Mouse (Mus musculus) mesoderm, embryonic 11.5 days (tissue): Measurements from ENCODE around the gene Mrgprf.

Experiments
- DNase-seq: peaks from one replicate; pipeline ENCODE4 v3.0.0-alpha.2; 2012; ENCODE audit warnings: low read depth, low spot score

Mrgprf gene

GRCm38 (mm10) chr7:145300321-145301007, at the start of gene Mrgprf:
Gene Mrgprf (plus strand): TSS chr7:145300828.
- DNase-seq, result no peak

GRCm38 (mm10) chr7:145252715-145253476, 47.7 kb upstream of the Mrgprf start:
- peak; percentile 76 for DNase-seq

- no peak for DNase-seq
These were observed 46.5 kb upstream of the Mrgprf start for GRCm38 (mm10) chr7:145253986-145254630.

- no peak for DNase-seq
These were observed 44.5 kb upstream of the Mrgprf start for GRCm38 (mm10) chr7:145256092-145256491.

GRCm38 (mm10) chr7:145264202-145264601, 36.4 kb upstream of the Mrgprf start:
- DNase-seq, result no peak

- no peak for DNase-seq
These were observed 34.6 kb upstream of the Mrgprf start for GRCm38 (mm10) chr7:145266011-145266410.

GRCm38 (mm10) chr7:145268890-145269289, 31.7 kb upstream of the Mrgprf start:
- DNase-seq, result no peak

- no peak for DNase-seq
These were observed 29.7 kb upstream of the Mrgprf start for GRCm38 (mm10) chr7:145270955-145271354.

- DNase-seq, result no peak
These were observed 25.1 kb upstream of the Mrgprf start for GRCm38 (mm10) chr7:145275488-145275887.

- no peak for DNase-seq
These were observed 19.2 kb upstream of the Mrgprf start for GRCm38 (mm10) chr7:145281396-145281795.

GRCm38 (mm10) chr7:145283041-145283440, 17.6 kb upstream of the Mrgprf start:
- DNase-seq, result no peak

GRCm38 (mm10) chr7:145283487-145284187, 17.0 kb upstream of the Mrgprf start, which contains the start of gene Tpcn2:
Gene Tpcn2 (minus strand): TSS chr7:145284011.
- DNase-seq, result peak; percentile 97

- no peak for DNase-seq
These were observed 16.3 kb upstream of the Mrgprf start for GRCm38 (mm10) chr7:145284293-145284692.

GRCm38 (mm10) chr7:145285476-145285875, 15.2 kb upstream of the Mrgprf start:
- no peak for DNase-seq

GRCm38 (mm10) chr7:145287410-145287809, 13.2 kb upstream of the Mrgprf start:
- DNase-seq, result no peak

- DNase-seq, result peak; percentile 30
These were observed 11.3 kb upstream of the Mrgprf start for GRCm38 (mm10) chr7:145289302-145289701.

GRCm38 (mm10) chr7:145291847-145292246, 8.8 kb upstream of the Mrgprf start:
- DNase-seq, result no peak

- no peak for DNase-seq
These were observed 7.9 kb upstream of the Mrgprf start for GRCm38 (mm10) chr7:145292726-145293125.

- DNase-seq, result peak; percentile 44
These were observed 6.8 kb upstream of the Mrgprf start for GRCm38 (mm10) chr7:145293859-145294258.

GRCm38 (mm10) chr7:145298666-145299490, 1.8 kb upstream of the Mrgprf start:
- DNase-seq, result no peak
